Mouse (Mus musculus) megakaryocyte-erythroid progenitor cell, adult 5-6 weeks (primary cell): Measurements from ENCODE around the gene Wtap. TPM values are rescaled to one million over a fixed set of nuclear protein-coding genes. Genes with fewer than 3 reads are reported as not detected.
"Not testable (repeated sequence)": the region's sequence is repeated elsewhere in the genome, so short reads cannot be mapped to it uniquely, and the experiment has no call there.

Experiments
- ATAC-seq: replicated peaks from 2 replicates; pipeline ENCODE4 v1.8.0; 2016; ENCODE audit warnings: mild to moderate bottlenecking, inconsistent platforms; ENCODE audit not compliant: severe bottlenecking, poor library complexity, low FRiP score, low TSS enrichment
- total RNA-seq, 2 experiments: library from RNA; stranded (forward) in 1 of 2; stranded (reverse) in 1 of 2; fragments of 200-1000, 215-1000 nt in 1 of 2; fragments of >200 nt in 1 of 2; fragmentation: Nextera tagmentation in 1 of 2; gene quantifications; 2 replicates each; pipeline ENCODE4 v1.2.3; 2014 to 2017

Wtap gene
- total RNA-seq (2014; fragmentation: Nextera tagmentation), result 75.6 and 80.8 TPM in 2 replicates
- 367 and 387 TPM in 2 replicates for total RNA-seq (2017)

DNA sequence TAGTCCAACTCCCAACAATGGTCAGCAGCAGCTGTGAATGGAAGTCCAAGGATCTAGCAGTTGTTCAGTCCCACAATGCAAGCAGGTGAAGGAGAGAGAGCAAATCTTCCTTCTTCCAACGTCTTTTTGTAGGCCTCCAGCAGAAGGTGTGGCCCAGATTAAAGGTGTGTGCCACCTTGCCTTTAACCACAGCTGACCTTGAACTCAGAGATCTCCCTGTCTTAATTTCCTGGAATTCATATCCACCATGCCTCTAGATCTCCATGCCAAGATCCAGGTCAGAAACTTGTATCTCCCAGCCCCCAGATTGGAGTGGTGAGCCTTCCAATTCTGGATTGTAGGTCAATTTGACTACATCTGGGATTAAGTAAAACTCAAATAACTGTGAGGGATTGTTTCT lies at the start of gene Wtap:
Wtap (minus strand) TSS at position 101 of the 400 bp plus-strand sequence.
- no peak for ATAC-seq

DNA sequence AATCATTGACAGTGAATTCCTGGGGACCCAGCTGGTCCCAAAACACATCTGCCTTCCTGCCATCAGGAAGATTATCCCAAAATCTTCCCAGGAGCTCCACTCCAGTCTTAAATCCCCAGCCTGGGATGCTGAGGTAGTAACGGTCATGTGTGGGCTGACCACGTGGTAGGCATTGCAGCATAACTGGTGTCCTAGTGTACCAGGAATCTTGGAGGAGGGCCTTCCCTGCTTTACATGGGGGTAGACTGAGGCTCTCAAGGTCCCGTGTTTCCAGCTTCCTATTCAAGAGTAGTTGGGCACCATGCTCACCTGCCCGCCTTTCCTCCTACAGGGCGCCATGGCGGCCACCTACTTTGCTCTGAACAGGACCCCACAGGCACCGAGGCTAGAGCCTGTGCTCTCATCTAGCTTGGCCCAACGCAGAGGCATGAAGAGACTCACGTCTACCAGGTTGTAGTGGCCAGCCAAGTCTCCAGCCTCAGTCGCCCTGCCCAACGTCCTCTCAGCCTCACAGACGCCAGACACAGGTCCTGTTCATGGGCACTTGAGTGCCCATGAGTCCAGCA lies 42.7 kb upstream of the Wtap start:
- ATAC-seq, result 0 out of 2 replicates have a peak, but pooled peaks have one; percentile 37

DNA sequence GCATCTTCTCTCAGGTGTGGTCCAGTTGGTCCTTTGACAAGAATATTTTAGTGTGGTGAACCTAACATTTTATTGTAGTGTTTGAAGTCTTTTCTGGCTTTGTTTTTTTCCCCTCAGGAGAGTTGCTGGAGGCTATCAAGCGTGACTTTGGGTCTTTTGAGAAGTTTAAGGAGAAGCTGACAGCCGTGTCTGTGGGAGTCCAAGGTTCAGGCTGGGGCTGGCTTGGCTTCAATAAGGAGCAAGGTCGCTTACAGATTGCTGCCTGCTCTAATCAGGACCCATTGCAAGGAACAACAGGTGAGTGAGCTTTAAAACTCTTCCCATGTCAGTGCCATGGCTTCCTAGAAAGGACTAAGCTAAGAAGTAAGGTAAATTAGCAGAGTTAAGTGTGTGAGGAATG lies 19.3 kb upstream of the Wtap start:
- no peak for ATAC-seq

DNA sequence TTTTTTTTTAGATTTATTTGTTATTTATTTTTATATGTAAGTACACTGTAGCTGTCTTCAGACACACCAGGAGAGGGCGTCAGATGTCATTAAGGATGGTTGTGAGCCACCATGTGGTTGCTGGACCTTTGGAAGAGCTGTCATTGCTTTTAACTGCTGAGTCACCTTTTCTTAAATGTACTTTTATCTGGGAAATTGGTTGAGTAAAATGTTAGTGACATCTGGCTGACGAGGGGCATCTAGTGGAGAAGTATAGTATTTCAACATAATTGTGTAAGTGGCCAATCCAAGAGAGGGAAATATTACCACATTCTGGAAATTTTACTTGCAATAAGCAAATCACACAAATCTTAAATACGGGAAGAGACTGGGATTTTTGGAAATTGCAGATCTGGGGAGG lies 15.9 kb upstream of the Wtap start:
- ATAC-seq, result peak; percentile 48

DNA sequence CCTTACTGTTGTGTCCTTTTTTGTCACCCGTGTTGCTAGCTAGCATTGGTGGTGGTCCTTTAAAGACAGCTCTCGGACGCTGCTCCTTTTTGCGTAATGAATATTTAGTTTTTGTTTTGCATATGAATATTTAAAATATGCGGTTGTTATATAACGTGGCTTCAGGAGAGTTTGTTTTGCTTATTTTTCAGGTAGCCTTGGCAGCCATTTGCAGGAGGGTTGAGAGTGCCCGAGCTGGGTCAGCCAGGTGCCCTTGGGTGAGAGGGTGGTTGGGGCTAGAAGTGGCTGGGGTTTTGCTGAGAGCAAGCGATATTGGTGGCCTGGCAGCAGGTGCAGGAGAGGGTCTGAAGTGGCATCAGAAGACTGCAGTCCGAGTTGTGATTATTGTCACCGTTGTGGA lies 14.6 kb upstream of the Wtap start:
- ATAC-seq, result peak; percentile 14; the same call in 1 of the 2 replicates

DNA sequence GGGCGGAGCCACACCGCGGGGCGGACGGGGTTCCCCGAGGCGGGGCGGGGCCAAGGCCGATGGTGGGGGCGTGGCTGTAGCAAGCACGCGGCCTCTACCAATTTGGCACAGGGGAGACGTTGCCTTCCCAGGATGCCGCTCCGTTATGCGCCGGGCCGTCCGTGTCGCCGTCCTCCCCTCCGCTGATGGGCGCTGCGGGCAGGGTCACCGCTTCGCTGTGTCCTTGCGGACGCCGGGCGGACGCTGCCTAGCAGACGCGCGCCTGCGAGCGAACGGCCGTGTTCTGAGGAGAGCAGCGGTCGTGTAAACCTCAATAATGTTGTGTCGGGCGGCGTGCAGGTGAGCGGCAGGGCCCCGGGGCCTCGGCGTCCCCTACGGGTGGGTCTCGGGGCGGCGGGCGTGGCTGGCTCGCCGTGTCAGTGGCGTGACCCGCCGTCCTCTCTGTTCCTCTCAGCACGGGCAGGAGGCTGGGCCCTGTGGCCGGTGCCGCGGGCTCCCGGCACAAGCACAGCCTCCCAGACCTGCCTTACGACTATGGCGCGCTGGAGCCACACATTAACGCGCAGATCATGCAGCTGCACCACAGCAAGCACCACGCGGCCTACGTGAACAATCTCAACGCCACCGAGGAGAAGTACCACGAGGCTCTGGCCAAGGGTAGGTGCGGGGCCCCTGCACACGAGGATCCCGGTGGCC lies 13.9 kb upstream of the Wtap start:
- peak; percentile 96 for ATAC-seq

DNA sequence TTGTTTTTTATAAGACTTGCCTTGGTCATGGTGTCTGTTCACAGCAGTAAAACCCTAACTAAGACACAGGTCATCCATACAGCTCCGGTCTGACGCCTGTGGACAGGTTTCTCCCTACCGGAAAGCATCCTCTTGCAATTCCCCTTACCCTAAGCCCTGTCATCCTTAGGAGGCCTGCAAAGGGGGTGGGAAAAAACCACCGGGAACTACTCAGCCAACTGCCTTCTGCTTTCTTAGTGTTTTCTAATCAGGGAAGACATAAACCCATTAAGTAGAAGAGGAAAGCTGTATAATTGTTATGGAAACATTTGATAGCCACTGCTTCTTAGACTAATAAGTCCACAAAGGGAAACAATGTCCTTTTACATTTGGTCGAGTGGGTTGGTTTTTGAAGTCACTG lies 13.0 kb upstream of the Wtap start:
- no peak for ATAC-seq

DNA sequence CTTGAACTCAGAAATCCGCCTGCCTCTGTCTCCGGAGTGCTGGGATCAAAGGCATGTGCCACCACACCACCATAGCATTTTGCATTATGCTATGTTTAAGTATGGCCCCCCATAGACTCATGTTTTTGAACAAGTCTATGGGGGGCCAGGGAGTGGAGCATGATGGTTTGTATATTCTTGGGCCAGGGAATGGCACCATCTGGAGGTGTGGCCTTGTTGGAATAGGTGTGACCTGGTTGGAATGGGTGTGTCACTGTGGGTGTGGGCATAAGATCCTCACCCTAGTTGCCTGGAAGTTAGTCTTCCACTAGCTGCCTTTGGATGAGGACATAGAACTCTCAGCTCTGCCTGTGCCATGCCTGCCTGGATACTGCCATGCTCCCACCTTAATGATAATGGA lies 12.6 kb upstream of the Wtap start, which contains the start of gene Sod2:
Sod2 (plus strand) TSS at position 301 of the 400 bp plus-strand sequence.
- ATAC-seq, result not testable (repeated sequence)

DNA sequence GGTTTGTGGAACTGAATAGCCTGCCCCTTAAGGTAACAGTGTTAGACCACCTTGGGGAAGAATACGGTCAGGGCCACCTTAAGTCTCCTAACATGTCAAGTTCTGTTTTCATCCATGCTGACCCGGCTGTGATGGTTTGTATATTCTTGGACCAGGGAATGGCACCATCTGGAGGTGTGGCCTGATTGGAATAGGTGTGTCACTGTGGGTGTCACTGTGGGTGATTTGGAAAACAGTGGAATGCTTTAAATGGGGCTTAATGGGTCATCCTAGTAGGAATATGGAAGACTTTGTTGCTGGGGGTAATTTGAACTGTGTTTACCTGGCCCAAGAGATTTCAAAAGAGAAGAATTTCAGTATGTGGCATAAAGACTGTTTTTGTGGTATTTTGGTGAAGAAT lies 10.5 kb upstream of the Wtap start:
- not testable (repeated sequence) for ATAC-seq

DNA sequence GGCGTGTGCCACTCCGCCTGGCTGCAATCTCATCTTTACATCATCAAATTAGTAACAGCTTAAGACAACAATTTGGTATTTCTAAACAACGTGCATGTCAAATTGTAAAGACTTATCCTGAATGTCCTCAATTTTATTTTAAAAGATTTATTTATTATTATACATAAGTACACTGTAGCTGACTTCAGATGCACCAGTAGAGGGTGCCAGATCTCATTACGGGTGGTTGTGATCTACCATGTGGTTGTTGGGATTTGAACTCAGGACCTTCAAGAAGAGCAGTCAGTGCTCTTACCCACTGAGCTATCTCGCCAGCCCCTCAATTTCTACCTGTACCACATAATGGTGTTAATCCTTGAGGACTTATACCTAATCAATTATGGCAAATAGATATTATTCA lies 8.3 kb upstream of the Wtap start:
- ATAC-seq, result not testable (repeated sequence)

DNA sequence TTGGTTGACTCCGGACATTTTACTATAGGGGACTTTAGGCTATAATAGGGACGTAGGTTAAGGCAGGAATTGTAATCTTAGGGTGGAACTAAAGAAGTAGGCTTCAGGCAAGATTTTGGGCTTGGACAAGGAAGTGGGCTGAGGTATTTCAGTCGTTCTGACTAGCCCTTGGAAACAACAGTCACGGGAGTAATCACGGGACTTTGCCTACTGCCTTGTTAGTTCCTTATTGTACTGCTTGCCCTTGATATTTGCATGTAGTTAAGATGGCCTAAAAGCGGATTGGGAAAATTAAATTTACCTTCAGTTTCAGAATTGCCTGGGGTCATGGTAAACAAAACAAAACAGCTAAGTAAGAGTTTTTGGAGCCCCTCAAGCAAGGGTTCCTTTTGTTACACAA lies 5.1 kb upstream of the Wtap start:
- ATAC-seq, result no peak

DNA sequence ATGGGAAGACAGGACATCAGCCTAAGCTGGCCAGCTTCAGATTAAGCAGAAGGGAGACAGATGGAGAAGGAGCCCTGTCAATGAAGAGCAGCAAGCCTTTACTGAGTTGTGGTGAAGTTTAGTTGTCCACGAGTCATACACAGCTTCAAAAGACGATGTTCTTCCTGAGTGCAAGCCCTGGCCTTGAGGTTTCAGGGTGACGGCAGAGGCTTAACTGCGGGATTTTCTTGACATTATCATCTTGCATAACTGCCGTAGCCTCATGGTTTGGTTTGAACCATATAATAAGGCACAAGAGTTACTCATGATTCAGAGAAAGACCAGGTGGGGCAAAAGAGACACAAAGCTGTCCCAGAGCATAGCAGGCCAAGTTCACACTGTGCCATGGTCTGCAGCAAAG lies 3.9 kb upstream of the Wtap start:
- no peak for ATAC-seq

DNA sequence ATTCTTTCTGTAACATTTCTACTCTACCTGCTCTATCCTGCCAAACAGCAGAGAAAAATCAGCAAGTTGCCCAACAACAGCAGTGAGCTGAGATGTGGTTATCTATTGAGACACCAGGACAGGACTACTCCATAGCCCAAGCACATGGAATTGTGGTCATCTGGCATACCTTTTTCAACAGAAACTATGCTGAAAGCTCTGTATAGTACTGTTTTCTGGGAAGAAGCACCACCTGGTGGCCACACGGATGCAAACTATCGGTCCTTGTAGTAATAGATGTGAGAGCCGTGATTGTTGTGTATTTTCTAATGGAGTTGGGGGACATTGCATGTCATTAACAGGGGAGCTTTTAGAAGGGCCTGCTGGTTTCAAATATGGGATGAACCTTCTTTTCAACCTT lies 2.4 kb upstream of the Wtap start:
- peak; percentile 54 for ATAC-seq

DNA sequence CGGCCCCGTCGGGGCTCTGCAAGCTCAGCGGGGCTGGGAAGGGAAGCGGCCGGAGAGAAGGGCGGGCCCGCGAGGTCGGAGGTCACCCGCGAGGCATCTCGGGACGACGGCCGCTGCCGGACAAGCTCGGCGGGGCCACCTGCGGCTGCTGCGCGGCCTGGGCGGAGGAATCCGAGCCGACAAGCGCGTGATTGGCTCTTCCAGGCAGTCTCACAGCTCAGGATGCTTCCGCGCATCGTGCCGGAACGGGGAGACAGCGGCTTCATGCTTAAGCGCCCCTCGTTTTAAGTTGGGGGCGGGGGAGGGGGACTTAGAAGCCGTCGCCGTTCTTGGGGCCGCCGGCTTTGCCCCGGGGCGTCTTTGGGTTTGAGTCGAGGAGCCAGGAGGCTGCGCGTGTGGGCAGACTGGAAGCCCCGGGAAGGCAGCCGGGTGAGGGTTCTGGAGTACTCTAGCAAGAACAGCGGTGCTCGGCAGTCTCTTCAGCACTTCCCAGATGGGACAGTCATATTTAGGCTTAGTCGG lies 1.4 kb downstream of the Wtap start:
- ATAC-seq, result peak; percentile 80

DNA sequence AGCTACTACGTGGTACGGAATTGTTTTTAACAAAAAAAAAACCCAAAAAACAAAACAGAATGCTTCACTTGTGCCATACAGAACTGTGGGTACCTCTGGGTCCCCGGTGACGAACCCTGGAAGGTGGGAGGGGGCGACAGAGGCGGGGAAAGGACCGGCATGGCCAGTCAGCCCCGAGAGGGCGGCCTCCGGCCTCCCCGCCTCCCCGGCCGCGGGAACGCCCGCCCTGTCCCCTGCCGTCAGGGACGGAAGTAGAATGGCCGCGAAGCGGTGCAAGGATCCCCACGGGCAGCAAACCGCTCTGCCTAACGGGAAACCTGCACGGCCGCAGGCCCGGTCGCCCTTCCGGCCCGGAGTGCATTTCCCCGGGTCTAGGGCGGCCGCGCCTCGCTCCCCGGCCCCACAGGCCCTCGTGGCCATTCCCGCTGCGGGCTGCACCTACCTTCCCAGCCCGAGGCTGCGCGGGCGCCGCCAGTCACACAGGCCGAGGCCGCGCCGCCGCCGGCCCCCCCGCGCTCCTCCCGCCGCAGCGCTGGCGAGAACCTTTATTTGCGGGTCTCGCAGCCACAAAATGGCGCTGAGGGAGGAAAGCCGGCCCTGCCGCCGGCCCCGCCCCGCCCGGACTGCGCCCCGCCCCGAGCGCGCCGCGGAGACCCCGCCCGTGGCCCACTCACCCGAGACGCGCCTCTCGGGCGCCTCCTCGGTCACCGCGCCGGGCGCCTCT lies 2.2 kb downstream of the Wtap start:
- peak; percentile 66 for ATAC-seq

DNA sequence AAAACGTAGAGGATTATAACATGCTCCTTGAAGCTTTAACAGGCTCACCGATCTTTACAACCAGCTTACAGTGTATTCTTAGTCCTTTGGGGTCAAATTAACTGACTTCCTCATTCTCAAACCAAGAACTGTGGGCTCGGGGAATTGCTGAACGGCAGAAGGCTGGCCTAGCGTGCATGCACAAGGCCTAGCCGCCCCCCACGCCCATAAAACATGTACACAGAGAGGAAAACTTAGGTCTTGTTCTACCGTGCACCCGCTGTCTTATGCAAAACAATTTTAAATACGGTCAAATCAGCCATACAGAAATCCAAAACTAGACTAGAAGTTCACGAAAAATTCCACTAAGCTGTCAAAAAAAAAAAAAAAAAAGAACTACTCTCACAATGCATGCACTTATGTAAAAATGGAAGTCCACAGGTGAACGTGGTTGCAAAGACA lies 2.8 kb downstream of the Wtap start:
- ATAC-seq, result no peak; the same call in 1 of the 2 replicates

DNA sequence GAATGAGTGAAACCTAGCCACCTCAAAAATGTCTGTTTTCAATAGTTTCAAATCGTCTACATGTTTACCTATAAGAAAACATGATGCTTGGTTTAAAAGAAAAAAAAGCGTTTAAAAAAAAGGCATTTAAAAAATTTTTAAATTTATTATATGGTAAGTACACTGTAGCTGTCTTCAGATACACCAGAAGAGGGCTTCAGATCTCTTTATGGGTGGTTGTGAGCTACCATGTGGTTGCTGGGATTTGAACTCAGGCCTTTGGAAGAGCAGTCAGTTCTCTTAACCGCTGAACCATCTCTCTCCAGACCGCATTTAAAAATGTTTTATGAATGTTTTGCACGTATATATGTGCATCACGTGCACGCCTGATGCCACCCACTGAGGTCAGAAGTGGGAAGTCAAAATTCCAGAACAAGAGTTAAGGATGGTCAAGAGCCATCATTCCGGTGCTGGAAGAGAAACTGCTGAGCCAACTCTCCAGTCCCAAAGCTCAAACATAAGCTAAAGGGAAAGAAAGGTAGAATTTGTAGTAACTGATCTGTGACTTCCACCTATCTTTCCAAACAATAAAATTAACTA lies 3.3 kb downstream of the Wtap start:
- ATAC-seq, result no peak

DNA sequence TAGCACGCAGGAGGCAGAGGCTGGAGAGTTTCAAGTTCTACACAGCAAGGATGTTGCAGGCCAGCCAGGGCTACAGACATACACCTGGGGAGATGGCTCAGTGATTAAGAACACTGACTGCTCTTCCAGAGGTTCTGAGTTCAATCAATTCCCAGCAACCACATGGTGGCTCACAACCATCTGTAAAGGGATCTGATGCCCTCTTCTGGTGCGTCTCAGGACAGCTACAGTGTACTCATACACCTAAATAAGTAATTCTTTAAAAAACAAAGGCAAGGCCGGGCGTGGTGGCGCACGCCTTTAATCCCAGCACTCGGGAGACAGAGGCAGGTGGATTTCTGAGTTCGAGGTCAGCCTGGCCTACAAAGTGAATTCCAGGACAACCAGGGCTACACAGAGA lies 5.9 kb downstream of the Wtap start:
- not testable (repeated sequence) for ATAC-seq

DNA sequence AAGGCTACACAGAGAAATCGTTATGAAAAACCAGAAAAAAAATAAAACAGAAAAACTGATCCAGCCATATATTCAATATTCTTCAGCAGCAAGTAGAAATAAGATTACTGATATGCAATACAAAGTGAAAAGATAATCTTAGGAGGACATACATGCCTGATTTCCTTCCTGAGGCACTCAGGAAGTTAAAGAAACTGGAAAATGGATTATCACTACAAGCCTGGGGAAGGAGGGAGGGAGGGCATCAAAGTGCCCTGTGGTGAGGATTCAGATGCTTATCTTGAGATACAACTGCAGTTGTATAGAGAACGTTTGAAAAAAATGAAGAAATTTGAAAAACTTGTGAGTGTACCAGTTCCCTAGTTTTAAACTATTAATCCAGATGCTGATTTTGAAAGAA lies 10.0 kb downstream of the Wtap start:
- ATAC-seq, result no peak; the same call in 1 of the 2 replicates

DNA sequence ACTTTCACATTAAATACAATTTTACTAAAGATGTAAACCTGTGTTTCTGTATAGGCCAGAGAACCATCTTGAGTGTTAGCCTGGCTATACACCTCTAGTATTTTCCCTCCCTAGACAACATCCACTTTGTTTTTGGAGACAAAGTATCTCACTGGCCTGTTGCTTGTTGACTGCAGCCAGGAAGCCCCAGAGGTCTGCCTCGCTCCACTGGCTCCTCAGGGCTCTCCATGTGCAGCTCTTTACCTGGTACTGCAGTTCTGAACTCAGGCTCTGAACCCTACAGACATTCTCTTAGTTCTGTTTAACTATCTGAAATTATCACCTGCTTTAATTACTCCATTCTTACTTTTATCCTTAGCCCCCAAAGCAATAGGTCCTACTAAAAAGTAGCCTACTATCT lies 15.4 kb downstream of the Wtap start:
- ATAC-seq, result no peak
